Mouse (Mus musculus) limb, embryonic 12.5 days (tissue): ENCODE data around the gene Numb. TPM values are rescaled to one million over a fixed set of nuclear protein-coding genes. Genes with fewer than 3 reads are reported as not detected.

Experiments
- ATAC-seq: fragments of 200-750 bp; cut with Nextera tagmentation; 2 replicates; pipeline ENCODE4 v1.8.0; 2017; ENCODE audit warnings: low read depth, moderate TSS enrichment; ENCODE audit not compliant: insufficient number of reproducible peaks, insufficient read depth, low FRiP score, low TSS enrichment
- H3K27ac ChIP-seq: fragments of 300-500 bp; sonication (generic); 2 replicates; pipeline ENCODE4 v1.5.1; 2016; ENCODE audit warnings: mild to moderate bottlenecking, moderate library complexity
- H3K27me3 ChIP-seq: fragments of 300-500 bp; sonication (generic); 2 replicates; pipeline ENCODE4 v1.6.1; 2016; ENCODE audit warnings: mild to moderate bottlenecking, moderate library complexity
- H3K36me3 ChIP-seq: fragments of 300-500 bp; sonication (generic); 2 replicates; pipeline ENCODE4 v1.6.1; 2016; ENCODE audit warnings: mild to moderate bottlenecking, moderate library complexity
- H3K4me1 ChIP-seq: fragments of 300-500 bp; sonication (generic); replicated peaks from 2 replicates; pipeline ENCODE4 v1.6.1; 2016
- H3K4me2 ChIP-seq: fragments of 300-500 bp; sonication (generic); 2 replicates; pipeline ENCODE4 v1.6.1; 2016; ENCODE audit warnings: mild to moderate bottlenecking, moderate library complexity
- H3K4me3 ChIP-seq: fragments of 300-500 bp; sonication (generic); replicated peaks from 2 replicates; pipeline ENCODE4 v1.5.1; 2016; ENCODE audit warnings: mild to moderate bottlenecking
- H3K9ac ChIP-seq: fragments of 300-500 bp; sonication (generic); replicated peaks from 2 replicates; pipeline ENCODE4 v1.6.1; 2016; ENCODE audit warnings: mild to moderate bottlenecking, moderate library complexity
- H3K9me3 ChIP-seq: fragments of 300-500 bp; sonication (generic); 2 replicates; pipeline ENCODE4 v1.6.1; 2016; ENCODE audit warnings: mild to moderate bottlenecking, moderate library complexity
- WGBS: fragments of 180-500 bp; shearing (Covaris S2); methylation state at CpG from one replicate; pipeline ENCODE4 v1.1.7; 2016; 5-methylcytosine and 5-hydroxymethylcytosine counted together
- polyA plus RNA-seq: library from polyadenylated mRNA; unstranded; fragments of >200 nt; fragmentation: Nextera tagmentation; extraction: Ambion mirVana; gene quantifications from 2 replicates; pipeline ENCODE4 v1.2.1, GENCODE M21; 2016

The Numb gene
- polyA plus RNA-seq, result 42.0 and 42.1 TPM in 2 replicates

DNA sequence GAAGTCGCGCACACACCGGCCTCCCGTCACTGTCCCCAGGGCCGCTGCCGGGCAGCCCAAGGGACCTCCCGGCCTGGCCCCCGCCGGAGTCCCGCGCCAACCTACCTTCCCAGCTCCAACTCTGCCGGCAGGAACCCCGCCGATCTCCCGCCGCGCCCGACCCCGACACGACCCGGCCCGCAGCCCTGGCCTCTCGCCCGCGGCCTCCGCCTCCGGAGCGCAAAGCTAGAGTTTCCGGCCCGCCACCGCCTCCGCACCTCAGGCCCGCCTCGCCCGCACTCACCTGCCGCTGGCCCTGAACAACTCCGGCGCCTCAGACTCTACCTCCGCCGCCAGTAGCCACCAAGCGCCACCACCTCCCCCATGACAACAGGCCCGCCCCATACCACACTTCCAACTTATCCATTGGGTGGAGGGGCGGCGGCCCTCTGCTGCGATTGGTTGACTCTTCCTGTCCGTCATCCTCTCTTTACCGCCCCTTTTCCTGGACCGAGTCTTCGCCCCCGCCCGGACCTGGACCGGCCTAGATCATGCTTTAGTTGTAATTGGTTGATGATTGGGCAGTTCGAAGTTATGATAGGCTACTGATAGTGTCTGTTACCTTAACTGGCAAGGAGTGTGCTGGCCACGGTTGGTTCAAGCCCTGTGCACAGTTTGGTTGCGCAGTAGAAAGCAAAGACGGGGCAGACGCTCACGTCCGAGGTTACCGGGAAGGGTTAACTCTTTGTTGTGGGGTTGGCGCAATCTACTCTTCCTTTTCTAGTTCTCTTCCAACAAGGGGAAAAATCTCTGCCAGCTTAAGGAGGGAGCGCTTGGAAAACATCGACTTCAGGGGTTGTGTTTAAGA is at the start of gene Numb:
Numb (minus strand) TSS at position 400 of the 847 bp plus-strand sequence.
- WGBS, result under 1% methylated on average over 54 of the region's 63 CpGs
- Histone ChIP-seq H3K9ac (peak within 1 kb of the TSS; percentile 89), H3K4me2 (peak within 1 kb of the TSS; percentile 84), H3K27ac (peak within 1 kb of the TSS; percentile 93), H3K27me3 (no peaks in the 10 kb centered on the region), H3K9me3 (no peaks in the 10 kb centered on the region), H3K4me1 (peaks cover 24% of the 10 kb centered on the region), H3K4me3 (peak within 1 kb of the TSS; percentile 93), H3K36me3 (peaks cover 3% of the 10 kb centered on the region; the same call in 1 of the 2 replicates)
- ATAC-seq, result peak; percentile 100

DNA sequence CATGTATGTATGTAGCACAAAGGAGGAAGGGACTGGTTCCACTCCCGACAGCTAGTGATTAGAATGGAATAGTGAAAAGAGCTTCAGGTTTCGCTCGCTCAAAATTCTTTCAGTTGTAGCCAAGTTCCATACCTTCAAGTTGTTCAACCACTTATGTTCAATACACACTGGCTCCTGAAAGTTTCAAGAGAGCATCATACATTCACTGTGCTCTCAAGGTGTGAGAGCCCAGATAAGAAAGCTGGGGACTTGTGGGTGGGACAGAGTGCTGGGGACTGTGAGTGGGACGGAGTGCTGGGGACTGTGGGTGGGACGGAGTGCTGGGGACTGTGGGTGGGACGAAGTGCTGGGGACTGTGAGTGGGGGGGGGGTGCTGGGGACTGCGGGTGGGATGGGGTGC is 43.5 kb upstream of the Numb start:
- H3K4me1 ChIP-seq, result no peaks in the 10 kb centered on the region
- H3K27ac ChIP-seq, result no peak overlapping the region
- H3K9ac ChIP-seq, result no peak overlapping the region
- H3K4me2 ChIP-seq, result no peak overlapping the region
- H3K4me3 ChIP-seq, result no peak overlapping the region
- no peak for ATAC-seq
- H3K9me3 ChIP-seq, result no peaks in the 10 kb centered on the region
- no peaks in the 10 kb centered on the region for H3K27me3 ChIP-seq
- no peaks in the 10 kb centered on the region for H3K36me3 ChIP-seq
- WGBS, result 85% methylated on average over 7 of the region's 7 CpGs

DNA sequence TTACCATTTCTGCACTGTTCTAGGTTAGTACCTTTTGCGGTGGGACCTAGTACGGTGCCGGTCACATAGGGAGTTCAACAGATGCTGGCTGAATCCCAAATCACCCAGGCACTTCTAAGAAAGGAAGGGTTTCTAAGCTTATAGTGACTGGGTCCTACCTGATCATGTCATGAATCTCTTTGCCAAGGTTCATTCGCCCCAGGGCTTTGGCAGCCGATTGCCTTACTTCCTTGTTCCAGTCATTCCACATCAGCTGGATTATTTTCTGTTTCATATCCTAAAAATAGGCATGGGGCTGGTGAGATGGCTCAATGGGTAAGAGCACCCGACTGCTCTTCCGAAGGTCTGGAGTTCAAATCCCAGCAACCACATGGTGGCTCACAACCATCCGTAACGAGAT is 36.5 kb upstream of the Numb start:
- Histone ChIP-seq H3K9ac (no peak overlapping the region), H3K4me3 (no peak overlapping the region), H3K9me3 (no peaks in the 10 kb centered on the region), H3K4me2 (no peak overlapping the region), H3K4me1 (0 out of 2 replicates have a peak, but pooled peaks cover 4% of the 10 kb centered on the region), H3K27ac (no peak overlapping the region), H3K27me3 (no peaks in the 10 kb centered on the region), H3K36me3 (peaks cover 26% of the 10 kb centered on the region)
- ATAC-seq, result no peak
- 95% methylated on average over 9 of the region's 9 CpGs for WGBS

GRCm38 (mm10) chr12:83951711-83952575 is 30.2 kb upstream of the Numb start:
- H3K27me3 ChIP-seq, result no peaks in the 10 kb centered on the region
- H3K4me1 ChIP-seq, result peaks cover 25% of the 10 kb centered on the region
- peaks cover 30% of the 10 kb centered on the region for H3K36me3 ChIP-seq
- H3K9ac ChIP-seq, result peak overlapping the region; percentile 84
- 67% methylated on average over 32 of the region's 32 CpGs for WGBS
- 0 out of 2 replicates have a peak, but pooled peaks cover 4% of the 10 kb centered on the region for H3K9me3 ChIP-seq
- H3K4me2 ChIP-seq, result peak overlapping the region; percentile 95
- ATAC-seq, result no peak
- H3K4me3 ChIP-seq, result peak overlapping the region; percentile 91
- 0 out of 2 replicates have a peak overlapping the region, but pooled peaks have one; percentile 83 for H3K27ac ChIP-seq

DNA sequence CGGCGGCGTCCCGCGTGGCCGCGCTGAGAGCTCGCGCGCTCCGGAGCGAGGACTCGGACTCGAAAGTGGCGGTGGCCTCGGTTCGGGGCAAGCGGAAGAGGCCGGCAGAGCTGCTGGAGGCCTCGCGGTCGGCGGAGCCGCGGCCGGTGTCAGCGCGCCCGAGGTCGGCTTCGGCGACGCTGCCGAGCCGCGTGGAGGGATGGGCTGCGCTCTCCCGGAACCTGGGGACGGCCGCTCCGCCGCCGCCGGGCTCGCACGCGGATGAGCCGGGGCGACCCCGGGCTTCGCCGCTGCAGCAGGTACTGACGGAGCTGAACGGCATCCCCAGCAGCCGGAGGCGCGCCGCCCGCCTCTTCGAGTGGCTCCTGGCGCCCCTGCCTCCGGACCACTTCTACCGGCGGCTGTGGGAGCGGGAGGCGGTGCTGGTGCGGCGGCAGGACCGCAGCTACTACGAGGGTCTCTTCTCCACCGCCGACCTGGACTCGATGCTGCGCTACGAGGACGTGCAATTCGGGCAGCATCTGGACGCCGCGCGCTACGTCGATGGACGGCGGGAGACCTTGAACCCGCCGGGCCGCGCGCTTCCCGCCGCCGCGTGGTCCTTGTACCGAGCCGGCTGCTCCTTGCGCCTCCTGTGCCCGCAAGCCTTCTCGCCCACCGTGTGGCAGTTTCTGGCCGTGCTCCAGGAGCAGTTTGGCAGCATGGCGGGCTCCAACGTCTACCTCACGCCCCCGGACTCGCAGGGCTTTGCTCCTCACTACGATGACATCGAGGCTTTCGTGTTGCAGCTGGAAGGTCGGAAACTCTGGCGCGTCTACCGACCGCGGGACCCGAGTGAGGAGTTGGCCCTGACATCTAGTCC is 29.3 kb upstream of the Numb start:
- 0 out of 2 replicates have a peak, but pooled peaks have one; percentile 40 for ATAC-seq
- peaks cover 25% of the 10 kb centered on the region for H3K4me1 ChIP-seq
- H3K27ac ChIP-seq, result peak overlapping the region; percentile 83
- peak overlapping the region; percentile 84 for H3K9ac ChIP-seq
- peak overlapping the region; percentile 91 for H3K4me3 ChIP-seq
- H3K36me3 ChIP-seq, result peaks cover 25% of the 10 kb centered on the region
- H3K27me3 ChIP-seq, result no peaks in the 10 kb centered on the region
- H3K9me3 ChIP-seq, result 0 out of 2 replicates have a peak, but pooled peaks cover 4% of the 10 kb centered on the region
- H3K4me2 ChIP-seq, result peak overlapping the region; percentile 95
- under 1% methylated on average over 113 of the region's 116 CpGs for WGBS

GRCm38 (mm10) chr12:83950493-83950839 is 28.7 kb upstream of the Numb start, which contains the start of gene Riox1:
Riox1 (plus strand) TSS chr12:83950608.
- peaks cover 19% of the 10 kb centered on the region for H3K36me3 ChIP-seq
- H3K27ac ChIP-seq, result peak within 1 kb of the TSS; percentile 83
- H3K4me1 ChIP-seq, result peaks cover 25% of the 10 kb centered on the region
- H3K4me3 ChIP-seq, result peak within 1 kb of the TSS; percentile 91
- H3K4me2 ChIP-seq, result peak within 1 kb of the TSS; percentile 95
- H3K9me3 ChIP-seq, result 0 out of 2 replicates have a peak, but pooled peaks cover 4% of the 10 kb centered on the region
- ATAC-seq, result peak; percentile 97
- H3K9ac ChIP-seq, result peak within 1 kb of the TSS; percentile 84
- no peaks in the 10 kb centered on the region for H3K27me3 ChIP-seq
- under 1% methylated on average over 36 of the region's 37 CpGs for whole genome bisulfite sequencing

- no peaks in the 10 kb centered on the region for H3K27me3 ChIP-seq
- peak overlapping the region; percentile 95 for H3K4me2 ChIP-seq
- 26% methylated on average over 11 of the region's 11 CpGs for WGBS
- H3K9ac ChIP-seq, result peak overlapping the region; percentile 84; the same call in 1 of the 2 replicates
- peaks cover 15% of the 10 kb centered on the region for H3K36me3 ChIP-seq
- H3K9me3 ChIP-seq, result 0 out of 2 replicates have a peak, but pooled peaks cover 4% of the 10 kb centered on the region
- ATAC-seq, result no peak
- peak overlapping the region; percentile 26; the same call in 1 of the 2 replicates for H3K27ac ChIP-seq
- peak overlapping the region; percentile 91 for H3K4me3 ChIP-seq
- H3K4me1 ChIP-seq, result peaks cover 25% of the 10 kb centered on the region
Observed at GRCm38 (mm10) chr12:83949776-83950492, 28.2 kb upstream of the Numb start.

DNA sequence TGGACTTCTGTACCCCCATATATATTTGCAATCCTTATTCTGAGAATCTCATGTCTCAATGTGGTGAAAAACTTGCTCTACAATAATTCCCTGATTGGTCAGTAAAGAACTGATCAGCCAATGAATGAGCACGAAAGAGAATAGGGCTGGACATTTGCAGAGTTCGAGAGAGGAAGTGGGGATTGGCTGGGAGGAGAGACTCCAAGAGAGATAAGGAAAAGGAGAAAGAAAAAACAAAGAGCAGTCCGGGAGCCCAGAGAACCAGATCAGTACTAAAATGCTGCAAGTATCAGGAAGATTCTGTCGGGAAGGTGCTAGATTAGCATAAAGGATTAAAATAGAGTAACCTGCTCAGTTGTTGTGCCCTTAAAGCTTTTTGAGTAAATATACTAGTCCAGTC is 27.3 kb upstream of the Numb start:
- no peak overlapping the region for H3K9ac ChIP-seq
- no peaks in the 10 kb centered on the region for H3K27me3 ChIP-seq
- no peak overlapping the region for H3K27ac ChIP-seq
- no peak overlapping the region for H3K4me2 ChIP-seq
- H3K4me1 ChIP-seq, result peaks cover 25% of the 10 kb centered on the region
- no peak overlapping the region for H3K4me3 ChIP-seq
- no peak for ATAC-seq
- H3K9me3 ChIP-seq, result 0 out of 2 replicates have a peak, but pooled peaks cover 4% of the 10 kb centered on the region
- peaks cover 15% of the 10 kb centered on the region for H3K36me3 ChIP-seq
- WGBS, result 82% methylated on average over 4 of the region's 4 CpGs

DNA sequence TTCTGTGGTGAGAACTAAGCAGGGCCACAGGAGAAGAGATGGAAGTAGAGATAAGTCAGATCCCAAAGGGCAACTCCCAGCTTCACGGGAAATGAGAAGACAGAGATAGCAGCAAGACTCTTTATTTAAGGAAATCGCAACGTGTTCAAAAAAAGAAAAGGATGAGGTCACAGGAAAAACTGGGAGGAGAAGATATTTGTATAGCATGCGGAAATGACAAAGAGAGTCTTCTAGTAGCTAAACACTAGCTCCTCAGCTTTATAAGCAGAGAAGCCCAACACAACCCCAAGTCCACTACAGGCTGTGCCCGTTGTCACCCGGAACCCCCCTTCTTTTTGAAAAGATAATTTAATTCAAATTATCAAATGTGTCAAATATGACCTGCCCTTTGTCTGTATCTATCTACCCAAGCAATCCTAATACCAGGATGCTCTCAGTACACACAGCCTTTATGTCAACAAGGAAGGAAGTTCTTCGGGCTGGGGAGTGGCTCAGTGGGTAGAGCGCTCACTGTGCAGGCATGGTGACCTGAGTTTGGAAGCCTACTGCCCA is 25.6 kb upstream of the Numb start:
- Histone ChIP-seq H3K4me1 (peaks cover 13% of the 10 kb centered on the region), H3K9me3 (0 out of 2 replicates have a peak, but pooled peaks cover 4% of the 10 kb centered on the region), H3K9ac (no peak overlapping the region), H3K27ac (no peak overlapping the region), H3K27me3 (no peaks in the 10 kb centered on the region), H3K36me3 (peaks cover 2% of the 10 kb centered on the region), H3K4me2 (no peak overlapping the region), H3K4me3 (no peak overlapping the region)
- WGBS, result 89% methylated on average over 8 of the region's 8 CpGs
- no peak for ATAC-seq
